Mouse (Mus musculus): Measurements from ENCODE around the gene Wnt10b. TPM values are rescaled to one million over a fixed set of nuclear protein-coding genes. Genes with fewer than 3 reads are reported as not detected.
"Not testable (repeated sequence)": the region's sequence is repeated elsewhere in the genome, so short reads cannot be mapped to it uniquely, and the experiment has no call there.

Gene Wnt10b
- 1.5 and 1.7 TPM in 2 replicates for polyA plus RNA-seq (2016; fragmentation: Nextera tagmentation; extraction: Ambion mirVana)

DNA sequence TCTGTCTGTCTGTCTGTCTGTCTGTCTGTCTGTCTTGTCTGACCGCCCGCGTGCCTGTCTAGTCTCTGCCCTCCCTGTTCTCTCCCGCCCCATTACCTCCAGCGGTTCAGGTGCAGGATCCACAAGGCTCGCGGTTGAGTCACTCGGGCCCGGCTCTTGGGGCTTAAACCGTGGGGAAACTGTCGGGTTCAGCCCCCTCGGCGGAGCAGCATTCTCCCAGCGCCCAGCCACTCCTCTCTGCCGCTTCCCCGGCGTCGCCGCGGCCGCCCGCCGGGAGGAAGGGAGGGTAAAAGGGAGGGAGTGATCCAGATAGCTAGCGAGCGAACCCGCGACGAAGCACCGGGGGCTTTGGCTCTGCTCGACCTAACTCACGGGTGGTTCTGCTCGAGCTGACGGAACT, at the start of gene Wnt10b:
TSS of gene Wnt10b (minus strand) at position 389 of the 400 bp plus-strand sequence.
- Histone ChIP-seq H3K27me3 (peaks cover 100% of the 10 kb centered on the region), H3K4me3 (replicated peaks) (peak within 1 kb of the TSS; percentile 31), H3K9me3 (peaks cover 4% of the 10 kb centered on the region; the same call in 1 of the 2 replicates), H3K4me1 (replicated peaks) (peaks cover 32% of the 10 kb centered on the region), H3K27ac (no peak within 1 kb of the TSS), H3K9ac (replicated peaks) (no peak within 1 kb of the TSS), H3K4me2 (peak within 1 kb of the TSS; percentile 50), H3K36me3 (no peaks in the 10 kb centered on the region)
- ATAC-seq (ENCODE audit: insufficient number of reproducible peaks, insufficient read depth, low FRiP score, low TSS enrichment, low read depth): no peak
- under 1% methylated on average over 25 of the region's 33 CpGs for WGBS

GRCm38 (mm10) chr15:98827611-98828011, 49.7 kb upstream of the Wnt10b start:
- WGBS: 89% methylated on average over 7 of the region's 7 CpGs
- Histone ChIP-seq H3K27me3 (no peaks in the 10 kb centered on the region), H3K4me3 (replicated peaks) (no peak overlapping the region), H3K4me2 (no peak overlapping the region), H3K9me3 (no peaks in the 10 kb centered on the region), H3K36me3 (peaks cover 46% of the 10 kb centered on the region), H3K27ac (no peak overlapping the region), H3K9ac (replicated peaks) (no peak overlapping the region), H3K4me1 (replicated peaks) (peaks cover 9% of the 10 kb centered on the region)
- ATAC-seq (ENCODE audit: insufficient number of reproducible peaks, insufficient read depth, low FRiP score, low TSS enrichment, low read depth): no peak

GRCm38 (mm10) chr15:98823434-98823833, 45.5 kb upstream of the Wnt10b start:
- H3K9me3 ChIP-seq: no peaks in the 10 kb centered on the region
- no peaks in the 10 kb centered on the region for H3K27me3 ChIP-seq
- no peaks in the 10 kb centered on the region for H3K4me1 ChIP-seq (replicated peaks)
- 65% methylated on average over 3 of the region's 3 CpGs for whole genome bisulfite sequencing
- H3K4me3 ChIP-seq (replicated peaks): no peak overlapping the region
- no peak overlapping the region for H3K4me2 ChIP-seq
- ATAC-seq (ENCODE audit: insufficient number of reproducible peaks, insufficient read depth, low FRiP score, low TSS enrichment, low read depth): no peak
- peaks cover 76% of the 10 kb centered on the region for H3K36me3 ChIP-seq
- H3K27ac ChIP-seq: no peak overlapping the region
- H3K9ac ChIP-seq (replicated peaks): no peak overlapping the region

GRCm38 (mm10) chr15:98822147-98822546, 44.2 kb upstream of the Wnt10b start:
- no peak overlapping the region for H3K27ac ChIP-seq
- H3K4me1 ChIP-seq (replicated peaks): no peaks in the 10 kb centered on the region
- H3K27me3 ChIP-seq: no peaks in the 10 kb centered on the region
- no peak overlapping the region for H3K4me2 ChIP-seq
- no peaks in the 10 kb centered on the region for H3K9me3 ChIP-seq
- H3K4me3 ChIP-seq (replicated peaks): no peak overlapping the region
- no peak overlapping the region for H3K9ac ChIP-seq (replicated peaks)
- H3K36me3 ChIP-seq: peaks cover 68% of the 10 kb centered on the region
- ATAC-seq (ENCODE audit: insufficient number of reproducible peaks, insufficient read depth, low FRiP score, low TSS enrichment, low read depth): no peak
- 93% methylated on average over 5 of the region's 5 CpGs for WGBS

- no peaks in the 10 kb centered on the region for H3K9me3 ChIP-seq
- ATAC-seq (ENCODE audit: insufficient number of reproducible peaks, insufficient read depth, low FRiP score, low TSS enrichment, low read depth): no peak
- H3K36me3 ChIP-seq: peaks cover 73% of the 10 kb centered on the region
- H3K4me1 ChIP-seq (replicated peaks): no peaks in the 10 kb centered on the region
- H3K27me3 ChIP-seq: no peaks in the 10 kb centered on the region
- no peak overlapping the region for H3K27ac ChIP-seq
- no peak overlapping the region for H3K4me3 ChIP-seq (replicated peaks)
- 36% methylated on average over 10 of the region's 10 CpGs for WGBS
- no peak overlapping the region for H3K9ac ChIP-seq (replicated peaks)
- H3K4me2 ChIP-seq: no peak overlapping the region
Observed at GRCm38 (mm10) chr15:98821403-98821802, 43.5 kb upstream of the Wnt10b start.

GRCm38 (mm10) chr15:98820937-98821336, 43.0 kb upstream of the Wnt10b start:
- H3K9ac ChIP-seq (replicated peaks): no peak overlapping the region
- no peak overlapping the region for H3K27ac ChIP-seq
- no peaks in the 10 kb centered on the region for H3K4me1 ChIP-seq (replicated peaks)
- no peak overlapping the region for H3K4me2 ChIP-seq
- H3K4me3 ChIP-seq (replicated peaks): no peak overlapping the region
- H3K9me3 ChIP-seq: no peaks in the 10 kb centered on the region
- no peaks in the 10 kb centered on the region for H3K27me3 ChIP-seq
- no peak for ATAC-seq (ENCODE audit: insufficient number of reproducible peaks, insufficient read depth, low FRiP score, low TSS enrichment, low read depth)
- 85% methylated on average over 4 of the region's 4 CpGs for WGBS
- peaks cover 73% of the 10 kb centered on the region for H3K36me3 ChIP-seq

- H3K36me3 ChIP-seq: peaks cover 76% of the 10 kb centered on the region
- H3K4me3 ChIP-seq (replicated peaks): no peak overlapping the region
- ATAC-seq (ENCODE audit: insufficient number of reproducible peaks, insufficient read depth, low FRiP score, low TSS enrichment, low read depth): no peak
- no peaks in the 10 kb centered on the region for H3K4me1 ChIP-seq (replicated peaks)
- no peak overlapping the region for H3K4me2 ChIP-seq
- no peaks in the 10 kb centered on the region for H3K9me3 ChIP-seq
- H3K9ac ChIP-seq (replicated peaks): no peak overlapping the region
- H3K27me3 ChIP-seq: no peaks in the 10 kb centered on the region
- 89% methylated on average over 7 of the region's 7 CpGs for WGBS
- H3K27ac ChIP-seq: no peak overlapping the region
Observed at GRCm38 (mm10) chr15:98818171-98818570, 40.2 kb upstream of the Wnt10b start.

DNA sequence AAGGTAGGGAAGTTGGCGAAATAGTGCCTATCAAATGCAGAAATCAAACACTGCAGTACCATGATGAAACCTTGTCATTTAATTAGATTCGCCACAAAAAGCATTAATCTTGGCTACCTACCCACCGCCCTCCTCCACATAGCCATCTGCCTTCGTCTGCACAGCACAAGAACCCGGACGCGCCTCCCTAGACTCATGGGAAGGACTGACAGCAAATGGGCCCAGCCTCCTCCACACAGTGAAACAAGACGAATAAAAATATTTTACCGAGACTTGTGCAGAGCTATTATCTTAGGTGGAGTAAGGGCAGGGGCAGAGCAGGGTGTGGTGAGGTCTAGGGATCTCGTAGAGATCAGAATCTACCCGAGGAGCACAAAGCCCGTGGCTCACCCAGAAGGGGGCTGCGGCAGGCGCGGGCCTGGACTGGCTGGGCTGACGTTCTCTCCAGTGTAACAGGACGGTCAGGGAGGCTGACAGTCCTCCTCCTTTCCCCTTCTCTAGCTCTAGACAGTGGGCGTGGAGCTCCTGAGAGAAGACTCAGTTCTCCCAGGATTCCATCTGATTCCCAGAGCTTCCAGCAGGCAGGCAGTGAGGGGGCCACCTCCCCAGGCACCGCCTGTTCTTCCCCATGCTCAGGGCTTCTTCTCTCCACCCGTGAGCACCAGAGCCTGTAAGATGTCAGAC, 34.9 kb upstream of the Wnt10b start:
- H3K27ac ChIP-seq: no peak overlapping the region
- H3K27me3 ChIP-seq: peaks cover 33% of the 10 kb centered on the region
- H3K9ac ChIP-seq (replicated peaks): no peak overlapping the region
- H3K9me3 ChIP-seq: no peaks in the 10 kb centered on the region
- ATAC-seq (ENCODE audit: insufficient number of reproducible peaks, insufficient read depth, low FRiP score, low TSS enrichment, low read depth): no peak
- no peak overlapping the region for H3K4me3 ChIP-seq (replicated peaks)
- no peak overlapping the region for H3K4me2 ChIP-seq
- peaks cover 59% of the 10 kb centered on the region for H3K36me3 ChIP-seq
- peaks cover 8% of the 10 kb centered on the region for H3K4me1 ChIP-seq (replicated peaks)
- 89% methylated on average over 20 of the region's 20 CpGs for WGBS

DNA sequence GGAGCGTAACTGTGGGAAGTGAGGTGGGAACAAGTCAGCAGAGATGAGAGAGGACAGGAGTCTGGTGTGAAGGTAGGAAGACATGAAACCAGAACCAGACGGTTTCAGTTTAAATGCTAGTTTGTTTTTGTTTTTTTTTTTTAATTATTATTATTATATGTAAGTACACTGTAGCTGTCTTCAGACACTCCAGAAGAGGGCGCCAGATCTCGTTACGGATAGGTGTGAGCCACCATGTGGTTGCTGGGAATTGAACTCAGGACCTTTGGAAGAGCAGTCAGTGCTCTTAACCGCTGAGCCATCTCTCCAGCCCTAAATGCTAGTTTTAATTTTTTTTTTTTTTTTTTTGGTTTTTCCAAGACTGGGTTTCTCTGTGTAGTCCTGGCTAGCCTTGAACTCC, 32.3 kb upstream of the Wnt10b start:
- not testable (repeated sequence) for ATAC-seq (ENCODE audit: insufficient number of reproducible peaks, insufficient read depth, low FRiP score, low TSS enrichment, low read depth); H3K9ac ChIP-seq (replicated peaks); H3K4me2 ChIP-seq; H3K27ac ChIP-seq; H3K4me3 ChIP-seq (replicated peaks); H3K9me3 ChIP-seq
- H3K27me3 ChIP-seq: peaks cover 60% of the 10 kb centered on the region
- H3K36me3 ChIP-seq: peaks cover 40% of the 10 kb centered on the region
- H3K4me1 ChIP-seq (replicated peaks): peaks cover 34% of the 10 kb centered on the region
- 72% methylated on average over 6 of the region's 6 CpGs for WGBS

DNA sequence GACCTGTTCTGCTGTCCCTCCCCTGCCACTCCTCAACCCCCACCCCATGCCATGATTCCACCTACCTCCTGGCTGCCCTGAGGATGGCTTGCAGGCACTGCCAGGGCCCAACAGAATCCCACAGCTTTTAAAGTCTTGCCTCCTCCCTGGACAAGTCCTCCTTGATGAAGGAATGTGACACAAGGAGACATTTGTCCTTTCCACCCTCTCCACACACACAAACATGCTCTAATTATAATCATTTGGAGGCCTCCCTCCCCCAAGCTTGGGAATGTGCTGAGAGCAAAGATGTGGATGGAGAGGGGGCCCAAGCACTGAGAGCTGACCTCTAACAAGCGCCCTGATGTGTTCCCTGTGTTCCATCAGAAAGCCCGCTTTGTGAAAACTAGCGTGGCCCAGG, 31.4 kb upstream of the Wnt10b start, which contains the start of gene Ddn:
TSS of gene Ddn (minus strand) at position 101 of the 400 bp plus-strand sequence.
- no peak for ATAC-seq (ENCODE audit: insufficient number of reproducible peaks, insufficient read depth, low FRiP score, low TSS enrichment, low read depth)

DNA sequence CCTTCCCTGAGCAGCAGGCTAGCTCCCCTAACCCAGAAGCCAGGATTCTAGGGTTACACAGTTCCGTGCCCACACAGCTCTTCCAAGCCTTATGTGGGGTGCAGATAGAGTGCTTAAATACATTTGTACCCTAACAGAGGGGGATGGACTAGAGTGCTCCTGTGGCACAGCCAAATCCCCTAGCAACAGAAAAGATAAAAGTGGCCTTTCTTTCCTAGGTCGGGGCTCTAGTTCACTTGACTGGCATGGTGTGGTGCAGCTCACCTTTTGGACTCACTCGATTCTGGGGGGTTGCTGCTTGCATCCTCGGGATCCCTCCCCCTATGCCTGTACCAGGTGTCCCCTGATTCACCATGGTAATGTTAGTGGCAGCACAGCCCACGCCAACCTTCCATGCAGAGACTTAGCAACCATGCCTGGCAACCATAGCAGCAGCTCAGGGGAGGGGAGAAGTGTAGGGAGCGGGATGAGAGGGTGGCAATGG, 30.7 kb upstream of the Wnt10b start:
- Histone ChIP-seq H3K4me2 (no peak overlapping the region), H3K4me1 (replicated peaks) (peaks cover 38% of the 10 kb centered on the region)
- 5% methylated on average over 6 of the region's 6 CpGs for WGBS

More for the DNA sequence above, 31.4 kb upstream of the Wnt10b start, which contains the start of gene Ddn:
- H3K4me2 ChIP-seq: peak within 1 kb of the TSS; percentile 77
- H3K27ac ChIP-seq: no peak within 1 kb of the TSS
- H3K27me3 ChIP-seq: peaks cover 68% of the 10 kb centered on the region
- WGBS: 52% methylated on average over 3 of the region's 3 CpGs
- H3K9me3 ChIP-seq: no peaks in the 10 kb centered on the region
- H3K36me3 ChIP-seq: peaks cover 33% of the 10 kb centered on the region
- H3K4me3 ChIP-seq (replicated peaks): peak within 1 kb of the TSS; percentile 48; the same call in 1 of the 2 replicates
- no peak within 1 kb of the TSS; the same call in 1 of the 2 replicates for H3K9ac ChIP-seq (replicated peaks)
- H3K4me1 ChIP-seq (replicated peaks): peaks cover 36% of the 10 kb centered on the region

More for the DNA sequence above, 30.7 kb upstream of the Wnt10b start:
- Histone ChIP-seq H3K4me3 (replicated peaks) (no peak overlapping the region), H3K36me3 (peaks cover 26% of the 10 kb centered on the region), H3K27me3 (peaks cover 75% of the 10 kb centered on the region), H3K9me3 (no peaks in the 10 kb centered on the region), H3K9ac (replicated peaks) (no peak overlapping the region), H3K27ac (no peak overlapping the region)
- ATAC-seq (ENCODE audit: insufficient number of reproducible peaks, insufficient read depth, low FRiP score, low TSS enrichment, low read depth): no peak
